Mouse (Mus musculus): ENCODE results near the gene Rabepk. TPM values are rescaled to one million over a fixed set of nuclear protein-coding genes. Genes with fewer than 3 reads are reported as not detected.
"Not testable (repeated sequence)": the region's sequence is repeated elsewhere in the genome, so short reads cannot be mapped to it uniquely, and the experiment has no call there.

The Rabepk gene
- polyA plus RNA-seq, 1 experiment, result 28.2 TPM

DNA sequence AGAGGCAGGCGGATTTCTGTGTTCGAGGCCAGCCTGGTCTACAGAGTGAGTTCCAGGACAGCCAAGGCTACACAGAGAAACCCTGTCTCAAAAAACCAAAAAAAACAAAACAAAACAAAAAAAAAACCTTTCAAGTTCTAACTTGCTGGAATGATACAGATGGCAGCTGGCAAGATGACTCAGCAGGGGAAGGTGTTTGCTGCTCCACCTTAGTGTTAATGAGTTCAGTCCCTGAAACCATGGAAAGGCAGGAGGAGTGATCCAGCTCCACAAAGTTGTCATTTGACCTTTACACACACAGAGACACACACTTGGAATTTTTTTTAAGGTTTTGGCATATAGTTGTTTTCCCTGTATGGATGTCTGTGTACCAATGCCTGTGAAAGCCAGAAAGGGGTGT is 16.2 kb upstream of the Rabepk start:
- H3K4me3 ChIP-seq (ENCODE audit: insufficient read depth, low read depth, low read length); H3K27ac ChIP-seq (replicated peaks; ENCODE audit: low read depth, low read length); H3K4me1 ChIP-seq (ENCODE audit: control insufficient read depth, insufficient read depth, insufficient read length, low read length): not testable (repeated sequence)

DNA sequence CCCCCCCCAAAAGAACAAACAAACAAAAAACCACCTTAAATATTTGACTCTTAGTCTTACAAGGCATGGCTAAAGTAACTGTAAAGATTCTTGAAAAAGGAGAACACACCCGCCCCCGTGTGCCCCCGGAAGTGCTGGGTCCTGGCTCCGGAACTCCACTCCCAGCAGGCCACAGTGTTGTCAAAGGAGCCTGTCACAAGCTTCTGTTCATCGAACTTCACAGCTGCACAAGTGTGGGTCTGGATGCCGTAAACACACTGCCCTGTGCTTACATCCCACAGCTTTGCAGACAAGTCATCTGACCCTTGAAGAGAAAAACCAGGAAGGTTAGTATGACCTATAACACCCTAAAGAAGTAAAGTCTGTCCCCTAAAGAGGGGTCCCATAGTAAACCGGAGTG is 13.0 kb upstream of the Rabepk start:
- H3K4me1 ChIP-seq (ENCODE audit: control insufficient read depth, insufficient read depth, insufficient read length, low read length), result peaks cover 3% of the 10 kb centered on the region; the same call in 1 of the 2 replicates
- H3K27ac ChIP-seq (replicated peaks; ENCODE audit: low read depth, low read length), result no peak overlapping the region
- H3K4me3 ChIP-seq (ENCODE audit: insufficient read depth, low read depth, low read length), result no peak overlapping the region

DNA sequence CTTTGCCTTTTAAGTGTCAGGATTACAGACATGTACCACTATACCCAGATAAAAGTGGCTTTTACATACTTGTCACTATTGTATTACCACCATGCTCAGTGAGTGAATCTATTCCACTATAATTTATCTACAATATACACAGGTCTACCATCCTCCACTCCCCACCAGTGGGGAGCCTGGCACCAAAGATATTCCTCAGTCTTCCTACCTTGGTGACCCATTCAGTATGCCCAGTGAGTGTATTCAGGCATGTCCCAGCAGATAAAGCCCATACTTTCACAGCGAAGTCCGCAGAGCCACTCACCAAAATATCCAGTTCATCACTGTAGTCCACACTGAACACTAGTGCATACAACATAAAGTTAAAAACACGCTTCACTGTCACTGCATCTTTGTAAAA is 11.1 kb upstream of the Rabepk start:
- Histone ChIP-seq H3K27ac (replicated peaks; ENCODE audit: low read depth, low read length) (no peak overlapping the region), H3K4me3 (ENCODE audit: insufficient read depth, low read depth, low read length) (no peak overlapping the region), H3K4me1 (ENCODE audit: control insufficient read depth, insufficient read depth, insufficient read length, low read length) (peaks cover 2% of the 10 kb centered on the region; the same call in 1 of the 2 replicates)

DNA sequence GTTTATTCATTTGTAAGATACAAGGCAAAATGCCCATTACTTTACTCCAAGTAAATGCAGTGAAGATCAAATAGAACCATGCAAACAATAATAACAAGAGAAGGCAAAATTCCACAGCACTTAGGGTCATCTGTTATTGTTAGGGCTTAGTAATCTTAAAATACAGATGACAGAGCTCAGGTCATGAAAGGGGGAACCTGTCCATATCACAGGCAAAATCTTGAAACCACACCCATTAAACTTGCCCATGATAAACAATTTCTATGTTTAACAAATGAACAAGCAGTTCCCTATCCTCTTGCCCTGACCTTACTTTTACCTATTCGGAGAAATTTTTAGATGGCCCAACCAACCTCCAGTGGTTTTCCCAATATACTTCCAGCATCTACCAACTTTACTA is 9.9 kb upstream of the Rabepk start:
- Histone ChIP-seq H3K27ac (replicated peaks; ENCODE audit: low read depth, low read length) (no peak overlapping the region), H3K4me3 (ENCODE audit: insufficient read depth, low read depth, low read length) (no peak overlapping the region), H3K4me1 (ENCODE audit: control insufficient read depth, insufficient read depth, insufficient read length, low read length) (peaks cover 7% of the 10 kb centered on the region)

DNA sequence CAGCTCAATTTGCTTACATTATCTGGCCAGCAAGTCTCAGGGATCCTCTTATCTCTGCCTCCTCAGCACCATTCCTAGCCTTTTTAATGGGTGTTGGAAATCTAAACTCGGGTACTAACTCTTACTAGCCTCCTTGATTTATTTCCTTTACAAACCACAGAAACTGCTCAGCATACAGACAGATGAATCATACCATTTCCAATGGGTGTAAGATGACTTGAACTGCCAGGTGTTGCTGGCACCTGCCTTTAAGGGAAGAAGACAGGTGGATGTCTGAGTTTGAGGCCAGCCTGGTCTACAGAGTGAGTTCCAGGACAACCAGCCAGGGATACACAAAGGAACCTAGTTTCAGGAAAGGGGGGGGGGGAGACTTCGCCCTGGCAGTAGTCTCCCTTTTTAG is 8.3 kb upstream of the Rabepk start:
- no peak overlapping the region for H3K4me3 ChIP-seq (ENCODE audit: insufficient read depth, low read depth, low read length)
- peaks cover 11% of the 10 kb centered on the region for H3K4me1 ChIP-seq (ENCODE audit: control insufficient read depth, insufficient read depth, insufficient read length, low read length)
- H3K27ac ChIP-seq (replicated peaks; ENCODE audit: low read depth, low read length), result no peak overlapping the region

DNA sequence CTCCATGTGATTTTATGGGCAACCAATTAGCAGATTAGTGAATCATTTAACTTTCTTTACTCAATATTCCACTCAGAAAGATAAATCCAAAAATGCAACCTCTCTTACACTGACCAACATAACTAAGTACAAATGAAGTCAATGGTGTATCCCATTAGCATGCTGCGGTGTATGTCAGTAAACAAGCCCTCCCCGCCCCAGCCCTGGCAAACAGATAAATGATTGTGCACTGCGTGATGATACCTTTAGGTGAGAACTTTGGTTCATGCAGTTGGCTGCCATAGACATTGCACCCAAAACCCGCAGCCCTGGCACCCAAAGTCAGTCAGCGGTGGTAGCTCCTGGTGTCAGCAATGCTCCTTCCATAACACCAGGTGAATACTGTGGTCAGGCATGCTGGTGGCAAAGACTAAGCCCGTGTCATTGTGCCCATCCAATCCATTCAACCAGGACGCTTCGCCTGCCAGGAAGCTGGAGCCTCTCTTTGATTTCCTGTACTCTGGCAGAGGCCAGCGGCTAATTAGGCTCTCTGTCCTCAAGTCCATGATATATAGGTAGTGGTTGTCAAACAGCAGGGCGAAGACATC is 5.7 kb upstream of the Rabepk start:
- H3K27ac ChIP-seq (replicated peaks; ENCODE audit: low read depth, low read length), result no peak overlapping the region
- no peak overlapping the region for H3K4me3 ChIP-seq (ENCODE audit: insufficient read depth, low read depth, low read length)
- H3K4me1 ChIP-seq (ENCODE audit: control insufficient read depth, insufficient read depth, insufficient read length, low read length), result peaks cover 11% of the 10 kb centered on the region

DNA sequence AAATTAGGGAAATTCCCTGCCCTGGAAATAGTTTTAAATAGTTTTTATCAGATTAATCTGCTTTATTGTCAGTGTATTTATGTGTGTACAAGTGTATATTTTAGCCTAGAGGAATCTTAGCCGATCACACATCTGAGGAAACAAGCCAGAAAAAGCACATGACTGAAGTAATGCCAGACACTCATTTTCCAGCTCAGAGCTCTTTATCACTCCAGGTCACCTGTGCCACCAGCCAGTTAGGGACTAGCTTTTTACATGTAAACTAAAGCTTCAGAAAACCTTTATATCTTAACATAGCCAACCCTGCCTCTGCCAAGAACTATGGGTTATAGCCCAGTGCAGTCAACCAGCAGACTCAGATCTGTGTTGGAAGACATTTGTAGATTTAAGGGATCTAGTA is 5.1 kb upstream of the Rabepk start:
- H3K27ac ChIP-seq (replicated peaks; ENCODE audit: low read depth, low read length), result no peak overlapping the region
- peaks cover 11% of the 10 kb centered on the region for H3K4me1 ChIP-seq (ENCODE audit: control insufficient read depth, insufficient read depth, insufficient read length, low read length)
- no peak overlapping the region for H3K4me3 ChIP-seq (ENCODE audit: insufficient read depth, low read depth, low read length)

DNA sequence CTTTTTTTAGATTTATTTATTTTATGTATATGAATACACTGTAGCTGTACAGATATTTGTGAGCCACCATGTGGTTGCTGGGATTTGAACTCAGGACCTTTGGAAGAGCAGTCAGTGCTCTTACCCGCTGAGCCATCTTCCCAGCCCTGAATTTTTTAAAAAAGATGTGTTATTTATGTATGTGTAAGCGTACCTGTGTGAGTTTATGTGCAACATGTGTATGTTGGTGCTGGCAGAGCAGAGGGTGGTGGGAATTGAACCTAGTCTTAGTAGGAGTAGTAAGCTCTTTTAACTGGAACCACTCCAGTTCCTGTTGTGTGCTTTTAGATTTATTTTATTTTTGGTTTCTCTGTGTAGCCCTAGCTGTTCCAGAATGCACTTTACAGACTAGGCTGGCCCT is 4.5 kb upstream of the Rabepk start:
- Histone ChIP-seq H3K4me3 (ENCODE audit: insufficient read depth, low read depth, low read length) (no peak overlapping the region), H3K27ac (replicated peaks; ENCODE audit: low read depth, low read length) (no peak overlapping the region), H3K4me1 (ENCODE audit: control insufficient read depth, insufficient read depth, insufficient read length, low read length) (peaks cover 11% of the 10 kb centered on the region)

DNA sequence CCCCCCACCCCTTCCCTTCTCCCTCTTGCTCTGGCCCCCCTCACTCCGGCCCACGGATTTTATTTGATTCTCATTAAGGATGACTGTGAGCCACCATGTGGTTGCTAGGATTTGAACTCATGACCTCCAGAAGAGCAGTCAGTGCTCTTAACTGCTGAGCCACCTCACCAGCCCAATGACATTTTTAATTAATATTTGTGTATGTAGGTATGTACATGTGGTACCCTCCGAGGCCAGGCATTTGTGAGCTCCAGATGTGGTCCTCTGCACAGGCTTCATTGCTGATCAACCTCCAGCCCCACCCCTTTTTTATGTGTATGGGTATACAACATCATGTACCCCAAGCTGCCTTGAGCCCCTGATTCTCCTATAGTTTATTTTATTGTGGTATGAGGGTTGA is 4.0 kb upstream of the Rabepk start:
- Histone ChIP-seq H3K4me1 (ENCODE audit: control insufficient read depth, insufficient read depth, insufficient read length, low read length) (peaks cover 11% of the 10 kb centered on the region), H3K27ac (replicated peaks; ENCODE audit: low read depth, low read length) (no peak overlapping the region), H3K4me3 (ENCODE audit: insufficient read depth, low read depth, low read length) (peak overlapping the region; percentile 10; the same call in 1 of the 2 replicates)

DNA sequence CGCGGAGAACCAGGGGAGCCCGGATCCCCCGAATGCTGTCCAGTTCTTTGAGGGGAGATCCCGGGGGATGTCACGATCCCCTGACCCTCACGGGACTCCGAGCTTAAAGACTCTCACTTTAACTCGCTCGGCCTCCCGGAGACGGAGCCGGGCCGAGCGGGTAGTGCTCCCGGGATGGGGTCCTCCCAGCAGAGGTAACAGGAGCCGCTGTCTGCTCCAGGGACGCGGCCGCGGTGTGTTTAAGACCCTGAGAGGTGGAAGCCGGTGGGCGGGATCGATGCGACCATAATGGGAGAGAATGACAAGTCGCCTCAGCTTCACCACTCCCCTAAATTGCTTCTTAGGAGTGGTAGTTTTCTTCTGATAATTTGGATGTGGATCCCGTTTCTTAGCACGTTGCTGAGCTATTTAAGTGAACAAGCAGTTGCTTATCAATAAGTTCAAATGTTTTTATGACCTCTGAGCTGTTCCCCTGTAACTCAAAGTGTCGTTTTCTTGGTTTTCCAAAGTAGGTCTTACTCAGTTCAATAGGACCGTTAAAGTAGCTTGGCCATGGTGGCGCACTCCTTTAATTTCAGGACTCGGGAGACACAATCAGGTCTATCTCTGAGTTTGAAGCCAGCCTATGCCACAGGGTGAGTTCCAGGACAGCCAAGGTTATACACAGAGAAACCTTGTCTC is 3.0 kb upstream of the Rabepk start:
- Histone ChIP-seq H3K4me3 (ENCODE audit: insufficient read depth, low read depth, low read length) (peak overlapping the region; percentile 67), H3K27ac (replicated peaks; ENCODE audit: low read depth, low read length) (peak overlapping the region; percentile 78), H3K4me1 (ENCODE audit: control insufficient read depth, insufficient read depth, insufficient read length, low read length) (peaks cover 11% of the 10 kb centered on the region)

DNA sequence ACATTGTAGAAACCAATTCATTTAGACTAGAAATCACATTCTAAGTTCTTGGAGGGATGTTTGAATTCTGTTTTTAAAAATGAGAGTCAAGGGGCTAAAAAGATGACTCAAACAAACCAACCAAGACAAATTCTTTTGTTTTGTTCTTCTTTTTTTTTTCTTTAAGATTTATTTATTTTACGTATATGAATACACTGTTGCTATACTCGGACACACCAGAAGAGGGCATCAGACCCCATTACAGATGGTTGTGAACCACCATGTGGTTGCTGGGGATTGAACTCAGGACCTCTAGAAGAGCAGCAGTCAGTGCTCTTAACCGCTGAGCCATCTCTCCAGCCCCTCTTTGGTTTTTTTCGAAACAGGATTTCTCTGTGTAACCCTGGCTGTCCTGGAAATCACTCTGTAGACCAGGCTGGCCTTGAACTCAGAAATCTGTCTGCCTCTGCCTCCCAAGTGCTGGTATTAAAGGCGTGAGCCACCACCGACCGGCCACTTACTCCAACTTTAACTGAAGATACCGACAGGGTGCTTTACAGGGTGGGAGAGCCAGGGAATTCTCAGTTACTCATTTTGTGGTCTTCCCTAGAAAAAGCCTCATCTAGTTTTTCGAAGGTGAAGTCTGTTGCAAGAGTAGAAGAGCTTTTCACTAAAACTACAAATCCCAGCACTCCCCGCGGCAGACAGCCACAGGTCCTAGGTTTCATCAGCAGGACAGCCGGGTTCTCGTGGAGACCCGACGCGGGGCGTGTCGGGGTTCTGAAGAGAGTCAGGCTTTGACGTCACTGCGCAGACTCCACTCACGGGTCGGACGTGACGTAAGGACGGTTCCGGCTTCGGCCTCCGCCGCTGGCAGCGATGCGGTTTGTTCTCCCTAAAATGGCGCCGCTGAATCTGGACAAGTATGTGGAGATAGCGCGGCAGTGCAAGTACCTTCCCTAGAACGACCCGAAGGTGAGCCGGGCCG is 2.1 kb upstream of the Rabepk start:
- peaks cover 11% of the 10 kb centered on the region for H3K4me1 ChIP-seq (ENCODE audit: control insufficient read depth, insufficient read depth, insufficient read length, low read length)
- peak overlapping the region; percentile 78 for H3K27ac ChIP-seq (replicated peaks; ENCODE audit: low read depth, low read length)
- peak overlapping the region; percentile 67 for H3K4me3 ChIP-seq (ENCODE audit: insufficient read depth, low read depth, low read length)

DNA sequence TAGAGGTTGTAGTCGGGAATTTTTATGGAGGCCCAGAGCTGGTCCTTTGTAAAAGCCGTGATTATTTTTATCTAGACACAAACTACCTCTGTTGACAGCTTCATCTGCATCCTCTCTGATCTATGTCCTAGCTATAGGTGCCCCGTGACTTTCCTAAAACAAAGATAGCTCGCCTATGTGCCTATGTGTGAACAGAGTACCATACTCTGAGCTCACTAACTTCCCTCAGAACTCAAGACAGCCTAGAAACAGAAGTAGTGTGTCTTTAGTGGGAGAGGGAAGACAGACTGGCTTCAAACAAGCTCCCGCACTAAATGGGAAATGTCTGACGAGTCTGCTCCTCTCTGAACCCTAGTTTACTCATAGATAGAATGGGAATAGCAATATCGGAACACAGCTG is 659 bp upstream of the Rabepk start:
- peak overlapping the region; percentile 84; the same call in 1 of the 2 replicates for H3K4me3 ChIP-seq (ENCODE audit: insufficient read depth, low read depth, low read length)
- H3K4me1 ChIP-seq (ENCODE audit: control insufficient read depth, insufficient read depth, insufficient read length, low read length), result peaks cover 5% of the 10 kb centered on the region
- H3K27ac ChIP-seq (replicated peaks; ENCODE audit: low read depth, low read length), result peak overlapping the region; percentile 75; the same call in 1 of the 2 replicates

DNA sequence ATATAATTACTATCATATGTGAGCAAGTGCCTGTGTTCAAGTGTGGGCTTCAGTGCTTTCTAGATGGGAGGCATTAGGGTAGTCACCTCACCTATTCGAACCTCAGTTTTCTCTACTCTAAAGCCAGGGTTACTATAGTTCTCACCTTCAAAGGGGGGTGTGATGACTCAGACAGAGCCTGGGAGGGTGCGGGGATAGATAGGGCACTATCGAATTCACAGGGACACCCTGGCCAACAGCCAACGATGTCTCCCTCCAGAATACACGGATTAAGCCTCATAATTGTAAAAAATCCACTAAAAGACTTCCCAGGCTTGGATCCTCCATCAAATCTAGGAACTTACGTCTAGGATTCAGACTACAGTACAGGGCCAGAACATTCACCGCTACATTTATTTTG is 4.3 kb downstream of the Rabepk start:
- Histone ChIP-seq H3K4me3 (ENCODE audit: insufficient read depth, low read depth, low read length) (no peak overlapping the region), H3K27ac (replicated peaks; ENCODE audit: low read depth, low read length) (no peak overlapping the region), H3K4me1 (ENCODE audit: control insufficient read depth, insufficient read depth, insufficient read length, low read length) (no peaks in the 10 kb centered on the region)

DNA sequence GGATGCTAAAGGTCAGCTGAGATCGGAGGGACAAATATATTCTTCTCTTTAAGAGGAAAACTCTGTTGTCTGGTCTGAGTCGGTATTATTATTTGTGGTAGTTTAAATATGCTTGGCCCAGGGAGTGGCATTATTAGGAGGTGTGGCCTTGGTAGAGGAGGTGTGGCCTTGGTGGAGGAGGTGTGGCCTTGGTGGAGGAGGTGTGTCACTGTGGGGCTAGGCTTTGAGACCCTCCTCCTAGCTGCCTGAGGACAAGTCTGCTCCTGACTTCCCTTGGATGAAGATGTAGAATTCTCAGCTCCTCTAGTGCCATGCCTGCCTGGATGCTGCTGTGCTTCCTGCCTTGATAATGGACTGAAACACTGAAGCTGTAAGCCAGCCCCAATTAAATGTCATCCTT is 5.2 kb downstream of the Rabepk start:
- no peaks in the 10 kb centered on the region for H3K4me1 ChIP-seq (ENCODE audit: control insufficient read depth, insufficient read depth, insufficient read length, low read length)
- H3K27ac ChIP-seq (replicated peaks; ENCODE audit: low read depth, low read length), result no peak overlapping the region
- no peak overlapping the region for H3K4me3 ChIP-seq (ENCODE audit: insufficient read depth, low read depth, low read length)

DNA sequence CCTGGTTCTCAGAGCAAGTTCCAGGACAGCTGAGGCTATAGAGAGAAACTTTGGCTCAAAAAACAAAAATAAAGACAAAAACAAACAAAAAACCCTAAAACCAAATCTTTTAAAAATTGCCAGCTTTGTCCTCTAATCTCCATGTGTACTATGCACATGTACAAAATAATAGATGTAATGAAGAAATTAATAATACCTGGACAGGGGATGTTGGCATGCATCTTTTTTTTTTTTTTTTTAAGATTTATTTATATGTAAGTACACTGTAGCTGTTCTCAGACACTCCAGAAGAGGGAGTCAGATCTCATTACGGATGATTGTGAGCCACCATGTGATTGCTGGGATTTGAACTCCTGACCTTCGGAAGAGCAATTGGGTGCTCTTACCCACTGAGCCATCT is 7.2 kb downstream of the Rabepk start:
- not testable (repeated sequence) for H3K27ac ChIP-seq (replicated peaks; ENCODE audit: low read depth, low read length); H3K4me3 ChIP-seq (ENCODE audit: insufficient read depth, low read depth, low read length); H3K4me1 ChIP-seq (ENCODE audit: control insufficient read depth, insufficient read depth, insufficient read length, low read length)

Data from brown adipose tissue, adult 24 weeks (tissue).